In genomic region chr10:7267903-7268302, GRCm38 (mm10) we compare ENCODE assay signal across 20 mouse cellular contexts. TPM values are rescaled to one million over a fixed set of nuclear protein-coding genes. Genes with fewer than 3 reads are reported as not detected.
DNase-seq lines count a peak whose midpoint lies in the region; ATAC-seq and TF ChIP-seq lines count a peak whose summit lies in the region.
"Had no signal": no experiment of that assay in that cellular context is flagged by ENCODE, and none has a peak within 500 bp of the region (broad histone marks: within the 10 kb centered on the region; RNA-seq: fewer than 3 reads in every experiment).

No protein-coding gene starts in this region.

- H3K4me2 ChIP-seq in hindbrain, embryonic 16.5 days (ENCODE audit: low read length) = no peak overlapping the region
- H3K4me2 ChIP-seq: intestine, embryonic 15.5 days; neural tube, embryonic 13.5 days had no signal

- H3K4me3 ChIP-seq in left cerebral cortex, adult 2 months = no peak overlapping the region
- no peak overlapping the region for H3K4me3 ChIP-seq in hindbrain, embryonic 16.5 days (ENCODE audit: low read length)
- H3K4me3 ChIP-seq: heart, embryonic 10.5 days; intestine, embryonic 15.5 days; layer of hippocampus, adult 2 months; neural tube, embryonic 13.5 days had no signal

- DNase-seq in heart, adult 11 months = peak; percentile 67
- DNase-seq in heart, postnatal 14 days = no peak
- peak; percentile 56 for DNase-seq in left cerebral cortex, postnatal 4 days
- DNase-seq in left cerebral cortex, adult 2 months (ENCODE audit: extremely low spot score in 1 of 2, low spot score in 2 of 2) = no peak
- DNase-seq in cerebellum, adult 9-10 months = peak; percentile 92
- DNase-seq in heart, adult 9 months (ENCODE audit: low spot score in 2 of 2) = no peak
- DNase-seq in liver = no peak
- DNase-seq: adrenal gland, postnatal 14 days; B cell, adult 2 months; gastrocnemius, postnatal 10 days; liver, postnatal 0 days; lung, postnatal 36 days had no signal

- no peak for TF ChIP-seq CTCF in left cerebral cortex, adult 2 months (IDR thresholded peaks at IDR 0.05)

- H3K9me3 ChIP-seq in hindbrain, embryonic 16.5 days (ENCODE audit: control insufficient read depth, low read length) = no peaks in the 10 kb centered on the region
- H3K9me3 ChIP-seq: heart, embryonic 10.5 days; intestine, embryonic 15.5 days; neural tube, embryonic 13.5 days had no signal

- H3K27me3 ChIP-seq in hindbrain, embryonic 16.5 days (replicated peaks; ENCODE audit: control insufficient read depth, insufficient read depth, low read length) = no peaks in the 10 kb centered on the region
- H3K27me3 ChIP-seq: intestine, embryonic 15.5 days; neural tube, embryonic 13.5 days; Patski had no signal

- no peak overlapping the region for H3K27ac ChIP-seq in left cerebral cortex, adult 2 months
- H3K27ac ChIP-seq in hindbrain, embryonic 16.5 days (ENCODE audit: low read depth, low read length) = no peak overlapping the region
- H3K27ac ChIP-seq: heart, embryonic 10.5 days; intestine, embryonic 15.5 days; kidney, postnatal 0 days; layer of hippocampus, adult 2 months; neural tube, embryonic 13.5 days had no signal

- WGBS in hindbrain, embryonic 16.5 days = 76% methylated on average over 4 of the region's 4 CpGs

- H3K9ac ChIP-seq in hindbrain, embryonic 16.5 days (ENCODE audit: low read depth, low read length) = no peak overlapping the region
- H3K9ac ChIP-seq: intestine, embryonic 15.5 days; liver, postnatal 0 days; neural tube, embryonic 13.5 days had no signal

- intact Hi-C loops in heart, postnatal 14 days (cut with DNase I) = no loop called here
- intact Hi-C loops in left cerebral cortex, postnatal 4 days (cut with DNase I) = no loop called here
- intact Hi-C loops in left cerebral cortex, adult 2 months (cut with DNase I) = no loop called here

- peak; percentile 79 for ATAC-seq in hindbrain, embryonic 16.5 days
- ATAC-seq: activated CD4-positive, CD25-positive, alpha-beta regulatory T cell, adult 4 months; intestine, embryonic 15.5 days; liver, postnatal 0 days; Patski had no signal

- no peaks in the 10 kb centered on the region for H3K36me3 ChIP-seq in hindbrain, embryonic 16.5 days (ENCODE audit: control insufficient read depth, insufficient read depth, low read length)
- H3K36me3 ChIP-seq: heart, embryonic 10.5 days; intestine, embryonic 15.5 days; neural tube, embryonic 13.5 days had no signal

- no peaks in the 10 kb centered on the region; the same call in 1 of the 2 replicates for H3K4me1 ChIP-seq in hindbrain, embryonic 16.5 days (ENCODE audit: control insufficient read depth, insufficient read depth, low read depth, low read length)
- H3K4me1 ChIP-seq: heart, embryonic 10.5 days; intestine, embryonic 15.5 days had no signal

RNA-seq across cellular contexts. Expression of gene Cnksr3, which starts 55.9 kb away (rescaled TPM):
- total RNA-seq in heart, postnatal 14 days (2021) = 10 to 100 TPM; 21.9 to 22.5 TPM
- 1 to 10 TPM; 4.0 to 4.7 TPM for total RNA-seq in left cerebral cortex, postnatal 4 days (2021)
- total RNA-seq in left cerebral cortex, adult 2 months (2021) = 1 to 10 TPM; 3.9 to 5.2 TPM
- polyA plus RNA-seq in hindbrain, embryonic 16.5 days (2015; fragmentation: Nextera tagmentation; extraction: Ambion mirVana) = 3.7 and 4.2 TPM in 2 replicates

Comparison
In these comparisons a context has a peak if more than half of its experiments do, and no peak if none do; other contexts are left out.
1. DNase-seq: peak in heart, adult 11 months (single experiment), left cerebral cortex, postnatal 4 days (single experiment) and cerebellum, adult 9-10 months (single experiment); none in heart, postnatal 14 days (0 of 2), left cerebral cortex, adult 2 months (0 of 2), heart, adult 9 months (0 of 2) and liver (single experiment).